Mouse (Mus musculus) liver, adult 2 months (tissue): ENCODE results near the gene Trpv2. TPM values are rescaled to one million over a fixed set of nuclear protein-coding genes. Genes with fewer than 3 reads are reported as not detected.

Experiments
- DNase-seq: peaks from one replicate; pipeline ENCODE4 v3.0.0-alpha.2; 2011; ENCODE audit warnings: low read depth, low spot score; ENCODE audit errors: extremely low read depth
- H3K27ac ChIP-seq: fragments of 200-500 bp; replicated peaks from 2 replicates; pipeline ENCODE4 v1.5.1; 2012; ENCODE audit warnings: low read depth, mild to moderate bottlenecking, control low read depth, inconsistent platforms, low read length; ENCODE audit not compliant: insufficient read depth
- H3K27me3 ChIP-seq: fragments of 200-500 bp; 2 replicates; pipeline ENCODE4 v1.6.1; 2012; ENCODE audit warnings: mild to moderate bottlenecking, moderate library complexity, low read length, inconsistent platforms; ENCODE audit not compliant: control insufficient read depth, insufficient read depth
- H3K36me3 ChIP-seq: fragments of 200-500 bp; 2 replicates; pipeline ENCODE4 v1.6.1; 2012; ENCODE audit warnings: low read length, inconsistent platforms; ENCODE audit not compliant: control insufficient read depth, insufficient read depth
- H3K4me1 ChIP-seq: fragments of 200-500 bp; 2 replicates; pipeline ENCODE4 v1.6.1; 2011; ENCODE audit warnings: low read length; ENCODE audit not compliant: control insufficient read depth, insufficient read depth
- H3K4me3 ChIP-seq: fragments of 200-500 bp; 2 replicates; pipeline ENCODE4 v1.5.1; 2011; ENCODE audit warnings: low read depth, mild to moderate bottlenecking, control low read depth, low read length, moderate library complexity; ENCODE audit not compliant: insufficient read depth
- H3K79me2 ChIP-seq: fragments of 200-500 bp; 2 replicates; pipeline ENCODE4 v1.6.1; 2012; ENCODE audit warnings: inconsistent platforms, mild to moderate bottlenecking, low read length, moderate library complexity; ENCODE audit not compliant: control insufficient read depth, insufficient read depth
- H3K9ac ChIP-seq: fragments of 200-500 bp; 2 replicates; pipeline ENCODE4 v1.6.1; 2012; ENCODE audit warnings: low read depth, mild to moderate bottlenecking, control low read depth, inconsistent platforms, low read length
- CTCF ChIP-seq: fragments of 200-500 bp; IDR thresholded peaks from 2 replicates; pipeline ENCODE4 v1.5.1; 2011; ENCODE audit warnings: low read depth, low read length, control low read depth
- POLR2A ChIP-seq: fragments of 200-500 bp; IDR thresholded peaks from 2 replicates; pipeline ENCODE4 v1.6.1; 2011; ENCODE audit warnings: low read length, control low read depth; ENCODE audit not compliant: insufficient read depth; ENCODE audit errors: extremely low read depth
- WGBS: fragments of 180-500 bp; shearing (Covaris S2); methylation state at CpG from one replicate; pipeline ENCODE4 v1.1.7; 2018; 5-methylcytosine and 5-hydroxymethylcytosine counted together
- polyA plus RNA-seq: library from polyadenylated mRNA; depleted of rRNA; stranded (reverse); fragments of >200 nt; gene quantifications from 2 replicates; pipeline ENCODE4 v1.2.3, GENCODE M21; 2012
- total RNA-seq: library from RNA; depleted of rRNA; stranded (reverse); fragments of >200 nt; gene quantifications from 2 replicates; pipeline ENCODE4 v1.2.3, GENCODE M21; 2014

Trpv2 gene
- total and polyA plus RNA-seq, 2 experiments = 0.83 to 1.7 TPM

GRCm38 (mm10) chr11:62622850-62623249, 48.6 kb downstream of the Trpv2 start:
- no peaks in the 10 kb centered on the region for H3K79me2 ChIP-seq
- H3K27me3 ChIP-seq = no peaks in the 10 kb centered on the region
- DNase-seq = no peak
- H3K36me3 ChIP-seq = no peaks in the 10 kb centered on the region
- H3K4me1 ChIP-seq = no peaks in the 10 kb centered on the region
- no peak overlapping the region for H3K4me3 ChIP-seq
- no peak overlapping the region for H3K27ac ChIP-seq
- 51% methylated on average over 4 of the region's 4 CpGs for WGBS
- TF ChIP-seq POLR2A (no peak), CTCF (no peak)
- no peak overlapping the region for H3K9ac ChIP-seq

GRCm38 (mm10) chr11:62624341-62625291, 50.3 kb downstream of the Trpv2 start:
- DNase-seq = no peak
- TF ChIP-seq POLR2A (no peak), CTCF (no peak)
- no peak overlapping the region for H3K4me3 ChIP-seq
- no peaks in the 10 kb centered on the region for H3K36me3 ChIP-seq
- H3K79me2 ChIP-seq = no peaks in the 10 kb centered on the region
- no peak overlapping the region for H3K9ac ChIP-seq
- 0 out of 2 replicates have a peak, but pooled peaks cover under 1% of the 10 kb centered on the region for H3K4me1 ChIP-seq
- no peak overlapping the region for H3K27ac ChIP-seq
- no peaks in the 10 kb centered on the region for H3K27me3 ChIP-seq
- 66% methylated on average over 10 of the region's 10 CpGs for WGBS

- Histone ChIP-seq H3K4me3 (no peak overlapping the region), H3K27ac (no peak overlapping the region), H3K27me3 (no peaks in the 10 kb centered on the region), H3K79me2 (no peaks in the 10 kb centered on the region), H3K36me3 (no peaks in the 10 kb centered on the region), H3K4me1 (0 out of 2 replicates have a peak, but pooled peaks cover 3% of the 10 kb centered on the region), H3K9ac (no peak overlapping the region)
- DNase-seq = no peak
- 24% methylated on average over 9 of the region's 9 CpGs for WGBS
- no peak for TF ChIP-seq POLR2A
Observed at GRCm38 (mm10) chr11:62629352-62630224, 55.3 kb downstream of the Trpv2 start.

- Histone ChIP-seq H3K9ac (no peak overlapping the region), H3K27ac (no peak overlapping the region), H3K4me1 (0 out of 2 replicates have a peak, but pooled peaks cover 3% of the 10 kb centered on the region), H3K79me2 (no peaks in the 10 kb centered on the region), H3K36me3 (no peaks in the 10 kb centered on the region), H3K27me3 (no peaks in the 10 kb centered on the region), H3K4me3 (no peak overlapping the region)
- WGBS = 39% methylated on average over 11 of the region's 11 CpGs
- DNase-seq = no peak
- no peak for TF ChIP-seq POLR2A
- no peak for TF ChIP-seq CTCF
Observed at GRCm38 (mm10) chr11:62630225-62630821, 56.0 kb downstream of the Trpv2 start.

- Histone ChIP-seq H3K36me3 (no peaks in the 10 kb centered on the region), H3K27me3 (no peaks in the 10 kb centered on the region), H3K4me3 (no peak overlapping the region), H3K9ac (no peak overlapping the region), H3K27ac (no peak overlapping the region), H3K4me1 (0 out of 2 replicates have a peak, but pooled peaks cover 3% of the 10 kb centered on the region), H3K79me2 (no peaks in the 10 kb centered on the region)
- no peak for DNase-seq
- TF ChIP-seq CTCF (no peak), POLR2A (no peak)
- WGBS = 86% methylated on average over 4 of the region's 4 CpGs
Observed at GRCm38 (mm10) chr11:62631138-62631537, 56.9 kb downstream of the Trpv2 start.
